Mouse (Mus musculus): ENCODE data around the gene Rad9b. TPM values are rescaled to one million over a fixed set of nuclear protein-coding genes. Genes with fewer than 3 reads are reported as not detected.

Rad9b gene
- total and polyA plus RNA-seq, 3 experiments, result 9.0 to 10.4 (median 10.3) TPM

DNA sequence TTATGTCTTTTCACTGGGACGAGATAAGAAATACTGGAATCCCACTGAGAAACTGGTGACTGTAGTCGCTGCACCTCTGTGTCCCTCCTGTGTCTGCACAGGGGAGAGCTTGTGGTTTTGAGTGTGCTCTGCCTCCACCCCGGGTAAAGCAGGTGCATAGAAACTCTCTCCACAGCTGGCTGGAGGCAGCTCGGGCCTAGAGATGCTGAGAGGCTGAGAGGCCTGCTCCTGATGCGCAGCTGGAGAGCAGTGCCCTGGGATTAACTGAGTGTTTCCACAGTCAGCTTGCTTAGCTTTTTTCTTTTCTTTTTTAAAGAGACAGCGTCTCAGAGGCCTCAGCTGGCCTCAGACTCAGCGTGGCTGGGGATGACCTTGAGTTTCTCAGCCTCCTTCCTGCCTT is 42.3 kb downstream of the Rad9b start (continued):
- peak in 1 of 2 experiments; percentile 1; a peak in 1 of 4 replicates for TF ChIP-seq CTCF (conservative IDR thresholded peaks at IDR 0.05 in 1 of 2, IDR thresholded peaks at IDR 0.05 in 1 of 2; ENCODE audit: low read depth in 2 of 2, low read length in 2 of 2)
- TF ChIP-seq RCOR1 (conservative IDR thresholded peaks at IDR 0.05; ENCODE audit: low read depth, low read length), result 0 out of 2 replicates have a peak, but pooled peaks have one; percentile 26
- TF ChIP-seq GABPA (IDR thresholded peaks at IDR 0.05; ENCODE audit: insufficient replicate concordance, low read depth, low read length), result no peak
- TF ChIP-seq ZC3H11A (IDR thresholded peaks at IDR 0.05; ENCODE audit: low read depth, low read length), result no peak
- no peak for TF ChIP-seq ZKSCAN1 (IDR thresholded peaks at IDR 0.05; ENCODE audit: borderline replicate concordance, low read depth, low read length)
- TF ChIP-seq E2F4 (IDR thresholded peaks at IDR 0.05; ENCODE audit: insufficient replicate concordance, low read depth, low read length), result no peak
- no peak for TF ChIP-seq MAZ (IDR thresholded peaks at IDR 0.05; ENCODE audit: low read depth, low read length)
- no peak; the same call in 1 of the 2 replicates for TF ChIP-seq MXI1 (IDR thresholded peaks at IDR 0.05; ENCODE audit: low read depth, low read length)
- 0 out of 2 replicates have a peak, but pooled peaks have one; percentile 27 for TF ChIP-seq MYC (IDR thresholded peaks at IDR 0.05; ENCODE audit: low read depth, low read length)
- no peak for TF ChIP-seq POLR2AphosphoS2 (IDR thresholded peaks at IDR 0.05; ENCODE audit: low read depth, low read length)

- in situ Hi-C loops (cut with MboI; ENCODE audit: low pct_ligation_motif_present, low pct_unique_long_range_greater_than_20kb, low sequenced_read_pairs) (no loop called here), dilution Hi-C loops (cut with MboI; ENCODE audit: extremely low pct_ligation_motif_present, extremely low pct_unique_long_range_greater_than_20kb, low sequenced_read_pairs) (no loop called here)
- Histone ChIP-seq H3K4me3 (replicated peaks in 1 of 3; ENCODE audit: low read depth in 2 of 3, low read length in 2 of 3, poor library complexity in 1 of 3) (no peak overlapping the region), H3K27me3 (replicated peaks) (no peaks in the 10 kb centered on the region), H3K36me3 (replicated peaks in 1 of 2; ENCODE audit: control insufficient read depth in 1 of 2, insufficient read depth in 1 of 2, low read length in 1 of 2) (peaks cover 24 to 79% of the 10 kb centered on the region in 2 experiments), H3K4me2 (ENCODE audit: insufficient read depth, low read depth, poor library complexity, severe bottlenecking) (no peak overlapping the region), H3K27ac (ENCODE audit: insufficient read depth, low read depth) (no peak overlapping the region), H3K4me1 (ENCODE audit: control insufficient read depth in 1 of 2, insufficient read depth in 2 of 2) (peaks cover 17 to 67% of the 10 kb centered on the region in 2 experiments), H3K9ac (ENCODE audit: insufficient read depth, low read depth) (no peak overlapping the region), H3K9me3 (replicated peaks; ENCODE audit: low read length) (no peaks in the 10 kb centered on the region), H3K79me2 (replicated peaks; ENCODE audit: control insufficient read depth, extremely low read depth, insufficient read depth, poor library complexity, severe bottlenecking) (peaks cover 1% of the 10 kb centered on the region; the same call in 1 of the 2 replicates)
- DNase-seq (ENCODE audit: extremely low read depth), result peak; percentile 66
- TF ChIP-seq MAX (IDR thresholded peaks at IDR 0.05; ENCODE audit: low read length) (no peak), SMC3 (IDR thresholded peaks at IDR 0.05; ENCODE audit: low read depth, low read length) (no peak), ETS1 (conservative IDR thresholded peaks at IDR 0.05; ENCODE audit: low read depth, low read length) (peak; percentile 45), BHLHE40 (IDR thresholded peaks at IDR 0.05; ENCODE audit: low read depth, low read length) (peak; percentile 18; the same call in 1 of the 2 replicates), TCF12 (IDR thresholded peaks at IDR 0.05; ENCODE audit: low read depth, low read length) (peak; percentile 72), MAZ (IDR thresholded peaks at IDR 0.05; ENCODE audit: low read depth, low read length) (no peak), EP300 (IDR thresholded peaks at IDR 0.05; ENCODE audit: low read length) (peak; percentile 46; the same call in 1 of the 2 replicates), ZNF384 (IDR thresholded peaks at IDR 0.05; ENCODE audit: low read depth, low read length) (peak; percentile 87), MYC (IDR thresholded peaks at IDR 0.05; ENCODE audit: low read depth, low read length) (0 out of 2 replicates have a peak, but pooled peaks have one; percentile 17), ELF1 (IDR thresholded peaks at IDR 0.05; ENCODE audit: low read depth, low read length) (no peak), GABPA (IDR thresholded peaks at IDR 0.05; ENCODE audit: insufficient replicate concordance, low read depth, low read length) (no peak), MEF2A (IDR thresholded peaks at IDR 0.05; ENCODE audit: borderline replicate concordance, low read depth, low read length) (peak; percentile 71), CHD2 (IDR thresholded peaks at IDR 0.05; ENCODE audit: low read length) (no peak)
Measured at GRCm38 (mm10) chr5:122310699-122311098, 43.3 kb downstream of the Rad9b start.
